Mouse (Mus musculus): ENCODE results near the gene AI837181. TPM values are rescaled to one million over a fixed set of nuclear protein-coding genes. Genes with fewer than 3 reads are reported as not detected.
"Not testable (repeated sequence)": the region's sequence is repeated elsewhere in the genome, so short reads cannot be mapped to it uniquely, and the experiment has no call there.

The AI837181 gene
- polyA plus RNA-seq, 1 experiment from 2014 or later = 61.1 TPM

DNA sequence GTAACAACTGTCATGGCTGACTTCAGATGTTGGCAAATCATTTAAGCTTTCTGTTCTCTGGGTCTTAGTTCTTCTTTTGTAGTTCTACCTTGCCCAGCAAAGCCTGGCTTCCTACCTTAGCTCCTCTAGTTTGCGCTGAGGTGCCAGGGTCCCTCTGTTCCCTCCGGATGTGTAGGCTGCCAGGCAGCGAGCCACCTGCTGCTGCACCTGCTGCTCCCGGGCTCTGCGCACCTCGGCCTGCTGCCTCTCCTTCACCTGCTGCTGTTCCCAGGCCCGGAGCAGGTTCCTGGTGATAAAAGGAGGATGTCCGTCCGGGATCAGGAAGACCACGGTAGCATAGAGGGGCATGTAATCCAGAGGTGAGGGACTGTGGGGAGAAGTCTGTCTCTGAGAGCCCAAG, 30.8 kb upstream of the AI837181 start:
- Histone ChIP-seq H3K36me3 (ENCODE audit: control insufficient read depth, insufficient read depth) (no peaks in the 10 kb centered on the region), H3K27me3 (replicated peaks; ENCODE audit: control insufficient read depth, insufficient read depth, low read length) (no peaks in the 10 kb centered on the region), H3K4me3 (replicated peaks; ENCODE audit: low read length) (no peak overlapping the region), H3K27ac (ENCODE audit: low read length) (no peak overlapping the region), H3K9ac (replicated peaks; ENCODE audit: low read depth, low read length) (no peak overlapping the region), H3K9me3 (ENCODE audit: control insufficient read depth, low read length) (no peaks in the 10 kb centered on the region), H3K4me2 (ENCODE audit: low read length) (no peak overlapping the region), H3K4me1 (replicated peaks; ENCODE audit: control insufficient read depth, insufficient read depth, low read length) (peaks cover 14% of the 10 kb centered on the region)
- WGBS = 58% methylated on average over 10 of the region's 10 CpGs
- no peak for ATAC-seq

DNA sequence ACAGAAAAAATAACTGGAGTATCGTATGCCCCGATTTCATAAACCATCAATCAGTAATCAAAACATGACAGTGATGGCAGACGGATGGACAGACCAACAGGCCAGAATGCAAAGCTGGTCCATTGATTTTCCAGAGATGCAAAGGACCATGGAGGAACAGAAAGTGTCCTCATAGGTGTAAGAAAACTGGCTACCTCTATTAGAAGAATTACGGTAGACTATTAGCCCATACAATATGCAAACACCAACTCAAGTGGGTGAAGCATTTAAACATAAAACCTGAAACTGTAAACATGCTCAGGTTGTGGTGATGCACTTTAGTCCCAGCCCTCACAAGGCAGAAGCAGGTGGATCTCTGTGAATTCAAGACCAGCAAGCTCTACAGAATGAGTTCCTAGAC, 29.6 kb upstream of the AI837181 start:
- H3K27me3 ChIP-seq (replicated peaks; ENCODE audit: control insufficient read depth, insufficient read depth, low read length) = no peaks in the 10 kb centered on the region

DNA sequence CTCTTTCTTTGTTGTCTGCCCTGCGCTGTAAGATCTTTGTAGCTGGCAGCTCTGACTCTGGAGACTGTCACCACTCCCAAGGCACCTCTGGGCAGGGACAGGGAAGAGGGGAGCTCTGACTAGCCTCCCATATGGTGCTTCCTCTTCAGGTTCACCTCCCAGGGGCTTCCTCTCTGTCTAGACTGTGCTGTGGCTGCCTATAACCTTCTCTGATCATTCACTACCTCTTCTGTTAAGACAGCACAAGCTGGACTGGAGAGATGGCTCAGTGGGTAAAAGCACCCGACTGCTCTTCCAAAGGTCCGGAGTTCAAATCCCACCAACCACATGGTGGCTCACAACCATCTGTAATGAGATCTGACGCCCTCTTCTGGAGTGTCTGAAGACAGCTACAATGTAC, 23.9 kb upstream of the AI837181 start:
- not testable (repeated sequence) for ATAC-seq; H3K36me3 ChIP-seq (ENCODE audit: control insufficient read depth, insufficient read depth); H3K4me1 ChIP-seq (replicated peaks; ENCODE audit: control insufficient read depth, insufficient read depth, low read length); H3K27ac ChIP-seq (ENCODE audit: low read length); H3K9ac ChIP-seq (replicated peaks; ENCODE audit: low read depth, low read length); H3K4me2 ChIP-seq (ENCODE audit: low read length); H3K9me3 ChIP-seq (ENCODE audit: control insufficient read depth, low read length); H3K27me3 ChIP-seq (replicated peaks; ENCODE audit: control insufficient read depth, insufficient read depth, low read length); H3K4me3 ChIP-seq (replicated peaks; ENCODE audit: low read length)
- 65% methylated on average over 4 of the region's 4 CpGs for WGBS

More for the DNA sequence above, 29.6 kb upstream of the AI837181 start:
- H3K4me2 ChIP-seq (ENCODE audit: low read length) = no peak overlapping the region
- no peak overlapping the region for H3K27ac ChIP-seq (ENCODE audit: low read length)
- WGBS = 71% methylated on average over 4 of the region's 4 CpGs
- no peak overlapping the region for H3K9ac ChIP-seq (replicated peaks; ENCODE audit: low read depth, low read length)
- ATAC-seq = no peak
- H3K4me3 ChIP-seq (replicated peaks; ENCODE audit: low read length) = no peak overlapping the region
- H3K9me3 ChIP-seq (ENCODE audit: control insufficient read depth, low read length) = no peaks in the 10 kb centered on the region
- no peaks in the 10 kb centered on the region for H3K36me3 ChIP-seq (ENCODE audit: control insufficient read depth, insufficient read depth)
- peaks cover 2% of the 10 kb centered on the region; the same call in 1 of the 2 replicates for H3K4me1 ChIP-seq (replicated peaks; ENCODE audit: control insufficient read depth, insufficient read depth, low read length)

DNA sequence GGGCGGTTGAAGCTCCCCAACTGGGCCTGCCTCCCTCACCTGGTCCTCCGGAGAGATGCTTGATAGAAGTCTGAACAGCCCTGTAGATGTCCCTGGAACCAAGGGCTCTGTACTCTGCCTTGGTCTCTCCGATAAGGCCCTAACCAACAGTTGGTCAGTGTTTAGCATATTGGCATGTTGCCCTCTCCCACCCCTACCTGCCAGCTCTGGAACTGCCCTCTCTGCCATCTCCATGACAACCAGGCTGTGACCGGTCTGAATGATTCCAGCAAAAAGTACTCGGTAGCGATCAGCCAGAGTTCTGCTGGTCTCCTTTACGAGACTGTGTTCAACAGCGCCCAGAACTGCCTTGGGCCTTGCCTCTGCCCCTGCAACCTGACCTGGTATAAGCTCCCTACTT, 22.7 kb upstream of the AI837181 start, which contains the start of gene Tsga10ip:
TSS of gene Tsga10ip (minus strand) at position 234 of the 400 bp plus-strand sequence.
- no peaks in the 10 kb centered on the region for H3K36me3 ChIP-seq (ENCODE audit: control insufficient read depth, insufficient read depth)
- no peaks in the 10 kb centered on the region for H3K27me3 ChIP-seq (replicated peaks; ENCODE audit: control insufficient read depth, insufficient read depth, low read length)
- H3K9me3 ChIP-seq (ENCODE audit: control insufficient read depth, low read length) = no peaks in the 10 kb centered on the region
- H3K4me1 ChIP-seq (replicated peaks; ENCODE audit: control insufficient read depth, insufficient read depth, low read length) = peaks cover 5% of the 10 kb centered on the region
- no peak within 1 kb of the TSS for H3K4me2 ChIP-seq (ENCODE audit: low read length)
- H3K4me3 ChIP-seq (replicated peaks; ENCODE audit: low read length) = no peak within 1 kb of the TSS
- no peak within 1 kb of the TSS for H3K9ac ChIP-seq (replicated peaks; ENCODE audit: low read depth, low read length)
- ATAC-seq = no peak
- 70% methylated on average over 8 of the region's 8 CpGs for WGBS
- no peak within 1 kb of the TSS for H3K27ac ChIP-seq (ENCODE audit: low read length)

DNA sequence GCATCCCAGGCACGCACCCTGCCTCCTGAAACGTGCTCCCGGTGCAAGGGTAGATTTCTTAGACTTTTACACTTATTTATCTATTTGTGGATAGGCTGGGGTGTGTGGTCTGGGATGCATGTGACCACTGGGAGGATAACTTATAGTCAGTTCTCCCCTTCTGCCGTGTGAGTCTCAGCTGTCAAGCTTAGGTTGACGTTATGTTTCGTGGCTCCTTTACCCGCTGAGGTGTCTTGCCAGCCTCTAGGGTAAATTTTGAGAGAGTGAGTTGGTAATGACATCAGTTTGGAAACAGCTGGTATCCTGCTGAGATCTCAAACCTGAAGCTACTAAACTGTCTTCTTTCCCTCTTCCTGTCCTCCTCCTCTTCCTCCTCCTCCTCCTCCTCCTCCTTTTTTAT, 19.0 kb upstream of the AI837181 start:
- H3K36me3 ChIP-seq (ENCODE audit: control insufficient read depth, insufficient read depth) = no peaks in the 10 kb centered on the region
- H3K27ac ChIP-seq (ENCODE audit: low read length) = no peak overlapping the region; the same call in 1 of the 2 replicates
- no peak for ATAC-seq
- peak overlapping the region; percentile 60 for H3K4me2 ChIP-seq (ENCODE audit: low read length)
- H3K4me1 ChIP-seq (replicated peaks; ENCODE audit: control insufficient read depth, insufficient read depth, low read length) = peaks cover 13% of the 10 kb centered on the region
- no peaks in the 10 kb centered on the region for H3K9me3 ChIP-seq (ENCODE audit: control insufficient read depth, low read length)
- WGBS = 18% methylated on average over 7 of the region's 7 CpGs
- H3K27me3 ChIP-seq (replicated peaks; ENCODE audit: control insufficient read depth, insufficient read depth, low read length) = no peaks in the 10 kb centered on the region
- 0 out of 2 replicates have a peak overlapping the region, but pooled peaks have one; percentile 38 for H3K9ac ChIP-seq (replicated peaks; ENCODE audit: low read depth, low read length)
- H3K4me3 ChIP-seq (replicated peaks; ENCODE audit: low read length) = peak overlapping the region; percentile 38

DNA sequence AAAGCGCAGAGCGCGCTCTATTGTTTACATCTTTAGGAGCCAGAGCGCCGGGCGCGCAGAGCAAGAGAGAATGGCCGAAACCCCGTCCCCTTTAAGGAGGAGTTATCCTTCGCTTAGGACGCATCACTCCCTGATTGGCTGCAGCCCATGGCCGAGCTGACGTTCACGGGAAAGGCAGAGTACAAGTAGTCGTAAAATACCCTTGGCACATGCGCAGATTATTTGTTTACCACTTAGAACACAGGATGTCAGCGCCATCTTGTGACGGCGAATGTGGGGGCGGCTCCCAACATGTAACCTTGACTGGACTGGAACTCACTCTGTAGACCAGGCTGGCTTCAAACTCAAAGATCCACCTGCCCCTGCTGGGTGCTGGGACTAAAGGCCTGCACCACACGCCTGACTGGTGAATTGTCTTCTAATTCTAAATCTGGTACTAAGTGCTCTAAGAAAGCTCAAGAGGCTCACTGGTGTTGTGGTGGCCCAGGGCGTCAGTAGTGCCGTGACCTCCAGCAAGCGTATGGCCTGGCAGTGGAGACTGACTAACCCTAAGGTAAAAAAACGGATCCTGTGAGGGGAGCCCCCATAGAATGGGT, 18.3 kb upstream of the AI837181 start:
- Histone ChIP-seq H3K27ac (ENCODE audit: low read length) (peak overlapping the region; percentile 93), H3K4me1 (replicated peaks; ENCODE audit: control insufficient read depth, insufficient read depth, low read length) (peaks cover 13% of the 10 kb centered on the region), H3K4me3 (replicated peaks; ENCODE audit: low read length) (peak overlapping the region; percentile 66), H3K9ac (replicated peaks; ENCODE audit: low read depth, low read length) (peak overlapping the region; percentile 70), H3K4me2 (ENCODE audit: low read length) (peak overlapping the region; percentile 76)
- H3K36me3 ChIP-seq (ENCODE audit: control insufficient read depth, insufficient read depth); H3K27me3 ChIP-seq (replicated peaks; ENCODE audit: control insufficient read depth, insufficient read depth, low read length); H3K9me3 ChIP-seq (ENCODE audit: control insufficient read depth, low read length): not testable (repeated sequence)
- ATAC-seq = peak; percentile 85
- 10% methylated on average over 21 of the region's 25 CpGs for WGBS

DNA sequence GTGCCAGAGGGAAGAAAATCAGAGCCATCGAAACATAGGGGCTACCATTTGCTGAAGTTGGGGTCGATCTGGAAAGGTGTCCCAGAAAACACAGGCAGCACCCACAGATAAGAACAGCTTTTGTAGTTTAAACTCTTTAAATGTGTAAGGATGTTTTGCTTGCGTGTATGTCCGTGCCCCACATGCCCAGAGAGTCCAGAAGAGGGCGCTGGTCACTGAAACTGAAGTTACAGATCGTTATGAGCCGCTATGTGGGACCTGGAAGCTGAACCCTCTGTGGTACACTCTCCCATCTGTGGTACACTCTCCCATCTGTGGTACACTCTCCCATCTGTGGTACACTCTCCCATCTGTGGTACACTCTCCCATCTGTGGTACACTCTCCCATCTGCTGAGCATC, 17.8 kb upstream of the AI837181 start:
- no peaks in the 10 kb centered on the region for H3K9me3 ChIP-seq (ENCODE audit: control insufficient read depth, low read length)
- no peaks in the 10 kb centered on the region for H3K27me3 ChIP-seq (replicated peaks; ENCODE audit: control insufficient read depth, insufficient read depth, low read length)
- no peaks in the 10 kb centered on the region for H3K36me3 ChIP-seq (ENCODE audit: control insufficient read depth, insufficient read depth)
- ATAC-seq = peak; percentile 45
- peak overlapping the region; percentile 70 for H3K9ac ChIP-seq (replicated peaks; ENCODE audit: low read depth, low read length)
- peak overlapping the region; percentile 76 for H3K4me2 ChIP-seq (ENCODE audit: low read length)
- 10% methylated on average over 7 of the region's 7 CpGs for WGBS
- H3K27ac ChIP-seq (ENCODE audit: low read length) = peak overlapping the region; percentile 93
- H3K4me3 ChIP-seq (replicated peaks; ENCODE audit: low read length) = peak overlapping the region; percentile 66
- H3K4me1 ChIP-seq (replicated peaks; ENCODE audit: control insufficient read depth, insufficient read depth, low read length) = peaks cover 13% of the 10 kb centered on the region

DNA sequence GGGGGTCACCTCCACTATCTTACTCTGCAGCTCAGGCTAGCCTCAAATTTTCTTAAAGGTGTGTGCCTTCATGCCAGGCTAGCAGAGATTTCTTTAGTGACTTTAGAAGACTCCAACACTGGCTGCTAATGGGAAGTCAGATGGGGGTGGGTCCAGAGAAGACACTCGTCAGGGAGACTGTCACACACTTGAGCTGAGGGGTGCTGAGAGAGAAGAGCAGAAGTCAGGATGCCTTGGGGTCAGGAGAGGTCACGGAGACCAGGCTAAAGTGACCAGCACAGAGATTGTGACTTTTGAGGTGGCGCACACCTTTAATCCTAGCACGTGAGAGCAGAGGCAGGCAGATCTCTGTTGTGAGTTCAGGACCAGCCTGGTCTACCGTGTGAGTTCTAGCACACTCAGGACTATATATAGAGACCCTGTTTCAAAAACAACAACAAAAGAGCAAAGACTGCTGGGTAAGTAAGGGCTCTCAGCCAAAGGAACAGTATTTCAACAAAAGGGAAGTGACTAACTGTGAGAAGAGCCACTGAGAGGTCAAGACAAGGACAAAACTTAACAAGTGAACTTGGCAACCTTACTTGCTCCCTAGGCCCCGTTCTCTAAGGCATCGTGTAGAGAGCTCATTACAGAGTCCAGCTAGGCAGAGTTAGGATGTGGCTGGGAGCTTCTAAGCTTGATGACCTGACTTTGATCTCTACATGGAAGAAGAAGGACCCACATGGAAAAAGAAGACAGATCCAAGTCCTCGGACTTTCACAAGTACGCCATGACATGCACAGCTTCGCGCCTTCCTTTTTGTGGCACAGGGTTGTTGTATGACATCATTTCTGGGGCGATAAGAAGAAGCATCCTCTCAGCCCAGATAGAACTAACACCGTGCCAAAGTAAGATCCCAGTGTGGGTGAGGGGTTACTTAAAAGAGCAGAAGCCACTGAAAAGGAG, 16.6 kb upstream of the AI837181 start:
- no peak overlapping the region for H3K27ac ChIP-seq (ENCODE audit: low read length)
- no peak overlapping the region for H3K4me3 ChIP-seq (replicated peaks; ENCODE audit: low read length)
- ATAC-seq = no peak
- no peaks in the 10 kb centered on the region for H3K36me3 ChIP-seq (ENCODE audit: control insufficient read depth, insufficient read depth)
- WGBS = 88% methylated on average over 13 of the region's 13 CpGs
- no peaks in the 10 kb centered on the region for H3K27me3 ChIP-seq (replicated peaks; ENCODE audit: control insufficient read depth, insufficient read depth, low read length)
- H3K4me2 ChIP-seq (ENCODE audit: low read length) = no peak overlapping the region
- no peaks in the 10 kb centered on the region for H3K9me3 ChIP-seq (ENCODE audit: control insufficient read depth, low read length)
- H3K9ac ChIP-seq (replicated peaks; ENCODE audit: low read depth, low read length) = no peak overlapping the region
- H3K4me1 ChIP-seq (replicated peaks; ENCODE audit: control insufficient read depth, insufficient read depth, low read length) = peaks cover 13% of the 10 kb centered on the region

DNA sequence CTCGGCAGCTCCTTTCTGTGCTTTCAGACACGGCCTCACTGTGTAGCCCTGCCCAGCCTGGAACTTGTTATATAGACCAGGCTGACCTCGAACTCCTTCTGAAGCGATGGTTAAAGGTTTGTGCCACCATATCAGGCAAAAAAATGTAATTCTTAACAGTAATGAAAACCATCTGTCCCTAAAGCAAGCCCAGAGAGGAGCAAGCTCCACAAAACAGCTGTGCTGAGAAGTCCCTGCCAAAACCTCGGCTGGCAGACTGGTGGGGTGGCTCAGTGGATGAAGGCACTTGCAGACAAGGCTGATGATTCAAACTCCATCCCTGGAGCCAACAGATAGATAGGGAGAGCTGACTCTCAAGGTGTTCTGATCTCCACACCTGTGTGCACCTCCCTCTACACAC, 15.9 kb upstream of the AI837181 start:
- Histone ChIP-seq H3K4me2 (ENCODE audit: low read length) (no peak overlapping the region), H3K9me3 (ENCODE audit: control insufficient read depth, low read length) (no peaks in the 10 kb centered on the region), H3K27ac (ENCODE audit: low read length) (no peak overlapping the region), H3K27me3 (replicated peaks; ENCODE audit: control insufficient read depth, insufficient read depth, low read length) (no peaks in the 10 kb centered on the region), H3K4me1 (replicated peaks; ENCODE audit: control insufficient read depth, insufficient read depth, low read length) (peaks cover 13% of the 10 kb centered on the region), H3K4me3 (replicated peaks; ENCODE audit: low read length) (no peak overlapping the region), H3K36me3 (ENCODE audit: control insufficient read depth, insufficient read depth) (no peaks in the 10 kb centered on the region), H3K9ac (replicated peaks; ENCODE audit: low read depth, low read length) (no peak overlapping the region)
- no peak for ATAC-seq
- 70% methylated on average over 5 of the region's 5 CpGs for whole genome bisulfite sequencing
